ENCODE assay signal across 8 mouse cellular contexts in the genomic region with DNA sequence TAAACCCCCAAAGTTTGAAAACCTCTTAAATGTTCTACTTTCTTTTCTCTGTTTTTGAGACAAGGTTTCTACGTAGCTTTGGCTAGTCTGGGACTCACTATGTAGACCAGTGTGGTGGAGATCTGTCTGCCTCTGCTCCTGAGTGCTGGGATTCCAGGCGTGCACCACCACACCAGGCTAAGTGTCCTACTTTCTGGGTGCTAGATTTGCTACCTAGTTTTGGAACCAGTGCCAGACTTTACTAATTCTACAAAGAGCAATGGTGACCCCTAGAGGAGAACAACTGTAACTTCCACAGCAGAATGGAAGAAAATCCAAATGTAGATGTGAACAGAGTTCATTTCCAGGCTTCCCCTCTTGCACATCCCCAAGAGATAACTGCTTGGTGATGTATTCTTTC. TPM values are rescaled to one million over a fixed set of nuclear protein-coding genes. Genes with fewer than 3 reads are reported as not detected.
DNase-seq lines count a peak whose midpoint lies in the region; ATAC-seq and TF ChIP-seq lines count a peak whose summit lies in the region.

No protein-coding gene starts in this region.

- H3K9ac ChIP-seq in forebrain, postnatal 0 days: no peak overlapping the region
- H3K9ac ChIP-seq in forebrain, embryonic 13.5 days: no peak overlapping the region
- H3K9ac ChIP-seq in neural tube, embryonic 11.5 days (ENCODE audit: low read length): no peak overlapping the region

- peaks cover 6% of the 10 kb centered on the region; the same call in 1 of the 2 replicates for H3K4me1 ChIP-seq in forebrain, postnatal 0 days (ENCODE audit: insufficient read depth)
- H3K4me1 ChIP-seq in forebrain, embryonic 13.5 days: peaks cover 8% of the 10 kb centered on the region
- no peaks in the 10 kb centered on the region for H3K4me1 ChIP-seq in neural tube, embryonic 11.5 days (ENCODE audit: control insufficient read depth, insufficient read depth, low read length)

- H3K36me3 ChIP-seq in forebrain, postnatal 0 days (ENCODE audit: insufficient read depth): peaks cover 12% of the 10 kb centered on the region
- peaks cover 10% of the 10 kb centered on the region for H3K36me3 ChIP-seq in forebrain, embryonic 13.5 days (ENCODE audit: poor library complexity, severe bottlenecking)
- H3K36me3 ChIP-seq in neural tube, embryonic 11.5 days (ENCODE audit: control insufficient read depth, insufficient read depth, low read length): no peaks in the 10 kb centered on the region

- no peak overlapping the region for H3K27ac ChIP-seq in forebrain, postnatal 0 days (ENCODE audit: low read depth, low read length)
- no peak overlapping the region for H3K27ac ChIP-seq in forebrain, embryonic 13.5 days
- no peak overlapping the region for H3K27ac ChIP-seq in neural tube, embryonic 11.5 days (ENCODE audit: low read depth, low read length)

- peak; percentile 67 for DNase-seq in forebrain, postnatal 0 days
- DNase-seq in neural tube, embryonic 11.5 days (ENCODE audit: low spot score): peak; percentile 33
- DNase-seq in neural tube, embryonic 10.5 days (ENCODE audit: extremely low spot score, low spot score): no peak
- peak; percentile 87 for DNase-seq in cerebellum, adult 9-10 months
- peak; percentile 20 for DNase-seq in heart, postnatal 4 days
- peak; percentile 50 for DNase-seq in retina, postnatal 7 days (ENCODE audit: low read depth, low spot score)
- no peak for DNase-seq in testis, postnatal 10 days (ENCODE audit: low spot score)

- H3K27me3 ChIP-seq in forebrain, postnatal 0 days (ENCODE audit: insufficient read depth, low read length): no peaks in the 10 kb centered on the region
- H3K27me3 ChIP-seq in forebrain, embryonic 13.5 days: no peaks in the 10 kb centered on the region
- no peaks in the 10 kb centered on the region for H3K27me3 ChIP-seq in neural tube, embryonic 11.5 days (ENCODE audit: control insufficient read depth, insufficient read depth, low read length)

- peak; percentile 85 for TF ChIP-seq CTCF in forebrain, postnatal 0 days (IDR thresholded peaks at IDR 0.05; ENCODE audit: low read depth)

- no peaks in the 10 kb centered on the region for H3K9me3 ChIP-seq in forebrain, postnatal 0 days (ENCODE audit: low read length)
- no peaks in the 10 kb centered on the region for H3K9me3 ChIP-seq in forebrain, embryonic 13.5 days (replicated peaks)
- H3K9me3 ChIP-seq in neural tube, embryonic 11.5 days (ENCODE audit: control insufficient read depth, low read length): no peaks in the 10 kb centered on the region

- 48% methylated on average over 2 of the region's 2 CpGs for WGBS in forebrain, postnatal 0 days
- 48% methylated on average over 2 of the region's 2 CpGs for WGBS in forebrain, embryonic 13.5 days
- 48% methylated on average over 2 of the region's 2 CpGs for WGBS in neural tube, embryonic 11.5 days

- H3K4me3 ChIP-seq in forebrain, postnatal 0 days (ENCODE audit: low read depth, low read length): no peak overlapping the region
- no peak overlapping the region for H3K4me3 ChIP-seq in forebrain, embryonic 13.5 days
- H3K4me3 ChIP-seq in neural tube, embryonic 11.5 days (ENCODE audit: low read depth, low read length): no peak overlapping the region

- no peak overlapping the region for H3K4me2 ChIP-seq in forebrain, postnatal 0 days (ENCODE audit: low read depth)
- H3K4me2 ChIP-seq in forebrain, embryonic 13.5 days: no peak overlapping the region
- no peak overlapping the region for H3K4me2 ChIP-seq in neural tube, embryonic 11.5 days (ENCODE audit: low read depth)

- ATAC-seq in forebrain, postnatal 0 days: no peak
- no peak for ATAC-seq in forebrain, embryonic 13.5 days
- ATAC-seq in neural tube, embryonic 11.5 days (ENCODE audit: insufficient read depth, low FRiP score, low TSS enrichment): no peak

RNA-seq across cellular contexts. Expression of a gene that starts 6.4 kb away (rescaled TPM):
- 59.5 and 60.5 TPM in 2 replicates for total RNA-seq in forebrain, postnatal 0 days (2014; rRNA removed)
- polyA plus RNA-seq in forebrain, postnatal 0 days (2015; fragmentation: Nextera tagmentation; extraction: Ambion mirVana): 65.1 and 68.3 TPM in 2 replicates
- polyA plus RNA-seq in forebrain, embryonic 13.5 days (2015; fragmentation: Nextera tagmentation; extraction: Ambion mirVana): 51.9 and 62.2 TPM in 2 replicates
- polyA plus RNA-seq in neural tube, embryonic 11.5 days (2014; fragmentation: Nextera tagmentation; extraction: Ambion mirVana): 31.0 and 32.2 TPM in 2 replicates
- total RNA-seq in heart, postnatal 4 days (2021): 10 to 100 TPM; 33.7 to 34.5 TPM

RNA-seq across cellular contexts. Expression of a gene that starts 52.5 kb away (rescaled TPM):
- 6.2 and 13.5 TPM in 2 replicates for total RNA-seq in forebrain, postnatal 0 days (2014; rRNA removed)
- 5.7 and 8.8 TPM in 2 replicates for polyA plus RNA-seq in forebrain, postnatal 0 days (2015; fragmentation: Nextera tagmentation; extraction: Ambion mirVana)
- 11.9 and 12.4 TPM in 2 replicates for polyA plus RNA-seq in forebrain, embryonic 13.5 days (2015; fragmentation: Nextera tagmentation; extraction: Ambion mirVana)
- 9.0 and 11.4 TPM in 2 replicates for polyA plus RNA-seq in neural tube, embryonic 11.5 days (2014; fragmentation: Nextera tagmentation; extraction: Ambion mirVana)
- total RNA-seq in heart, postnatal 4 days (2021): 10 to 100 TPM; 45.7 to 47.4 TPM

RNA-seq across cellular contexts. Expression of a gene that starts 56.0 kb away (rescaled TPM):
- total RNA-seq in forebrain, postnatal 0 days (2014; rRNA removed): 93.5 and 135 TPM in 2 replicates
- polyA plus RNA-seq in forebrain, postnatal 0 days (2015; fragmentation: Nextera tagmentation; extraction: Ambion mirVana): 51.8 and 60.1 TPM in 2 replicates
- 80.4 and 85.1 TPM in 2 replicates for polyA plus RNA-seq in forebrain, embryonic 13.5 days (2015; fragmentation: Nextera tagmentation; extraction: Ambion mirVana)
- 72.8 and 79.5 TPM in 2 replicates for polyA plus RNA-seq in neural tube, embryonic 11.5 days (2014; fragmentation: Nextera tagmentation; extraction: Ambion mirVana)
- 100 to 1,000 TPM; 141 to 164 TPM for total RNA-seq in heart, postnatal 4 days (2021)

Comparison
In these comparisons a context has a peak if more than half of its experiments do, and no peak if none do; other contexts are left out.
1. DNase-seq: peak in forebrain, postnatal 0 days (single experiment), neural tube, embryonic 11.5 days (single experiment), cerebellum, adult 9-10 months (single experiment), heart, postnatal 4 days (single experiment) and retina, postnatal 7 days (single experiment); none in neural tube, embryonic 10.5 days (single experiment) and testis, postnatal 10 days (single experiment).